Mouse (Mus musculus): Measurements from ENCODE around the gene Itgb5. TPM values are rescaled to one million over a fixed set of nuclear protein-coding genes. Genes with fewer than 3 reads are reported as not detected.

Itgb5 gene
- total and polyA plus RNA-seq, 3 experiments = 0.27 to 0.58 TPM; not detected in 1

DNA sequence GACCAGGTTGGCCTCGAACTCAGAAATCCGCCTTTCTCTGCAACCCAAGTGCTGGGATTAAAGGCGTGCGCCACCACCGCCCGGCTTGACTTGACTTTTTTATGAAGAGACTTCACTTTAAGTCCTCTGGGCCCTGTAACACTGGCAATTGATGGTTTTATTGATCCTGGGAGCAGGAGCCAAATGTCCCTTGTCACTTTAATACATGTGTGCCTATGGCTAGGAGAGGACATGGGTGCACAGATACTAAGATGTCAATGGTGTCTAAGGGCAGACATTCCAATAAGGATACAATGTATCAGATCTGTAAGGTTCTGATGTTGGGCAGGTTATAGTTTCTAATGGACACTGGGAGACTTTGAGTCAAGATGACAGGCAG lies 105.9 kb downstream of the Itgb5 start:
- H3K9ac ChIP-seq (ENCODE audit: control insufficient read depth, low read depth, low read length, poor library complexity, severe bottlenecking) = no peak overlapping the region
- peaks cover 0 to 4% of the 10 kb centered on the region in 2 experiments; a peak in 2 of 4 replicates for H3K36me3 ChIP-seq (ENCODE audit: control insufficient read depth in 1 of 2, insufficient read depth in 2 of 2, low read length in 2 of 2)
- H3K27me3 ChIP-seq (ENCODE audit: control insufficient read depth in 1 of 2, insufficient read depth in 2 of 2, low read length in 2 of 2) = no peaks in the 10 kb centered on the region
- peaks cover 0 to 20% of the 10 kb centered on the region in 2 experiments; a peak in 2 of 4 replicates for H3K4me1 ChIP-seq (ENCODE audit: control insufficient read depth in 1 of 2, insufficient read depth in 2 of 2, low read length in 2 of 2)
- no peaks in the 10 kb centered on the region for H3K79me2 ChIP-seq (ENCODE audit: control insufficient read depth, insufficient read depth, low read length, poor library complexity)
- H3K27ac ChIP-seq (ENCODE audit: control insufficient read depth, low read depth, low read length) = no peak overlapping the region
- no peak for DNase-seq (ENCODE audit: low read depth, low spot score)
- TF ChIP-seq ZC3H11A (IDR thresholded peaks at IDR 0.05; ENCODE audit: low read depth, low read length) (no peak), MYC (IDR thresholded peaks at IDR 0.05; ENCODE audit: low read depth, low read length) (no peak), ELF1 (IDR thresholded peaks at IDR 0.05; ENCODE audit: low read depth, low read length) (no peak), E2F4 (IDR thresholded peaks at IDR 0.05; ENCODE audit: borderline replicate concordance, low read depth, low read length) (no peak), CHD2 (IDR thresholded peaks at IDR 0.05; ENCODE audit: low read length) (no peak), ZNF384 (IDR thresholded peaks at IDR 0.05; ENCODE audit: low read depth, low read length) (no peak), MEF2A (IDR thresholded peaks at IDR 0.05; ENCODE audit: extremely low read depth, insufficient replicate concordance, low read depth, low read length, poor library complexity, severe bottlenecking) (no peak)
- no peak overlapping the region for H3K4me3 ChIP-seq (ENCODE audit: control insufficient read depth in 1 of 2, insufficient read depth in 1 of 2, low read depth in 2 of 2, low read length in 2 of 2)
- no peaks in the 10 kb centered on the region for H3K9me3 ChIP-seq (replicated peaks; ENCODE audit: insufficient read depth, low read length)

- Histone ChIP-seq H3K4me3 (ENCODE audit: control insufficient read depth in 1 of 2, insufficient read depth in 1 of 2, low read depth in 2 of 2, low read length in 2 of 2) (no peak overlapping the region), H3K79me2 (ENCODE audit: control insufficient read depth, insufficient read depth, low read length, poor library complexity) (no peaks in the 10 kb centered on the region)
These were observed 107.4 kb downstream of the Itgb5 start for GRCm38 (mm10) chr16:33936885-33937284.

GRCm38 (mm10) chr16:33937567-33937966 lies 108.1 kb downstream of the Itgb5 start:
- Histone ChIP-seq H3K4me3 (ENCODE audit: control insufficient read depth in 1 of 2, insufficient read depth in 1 of 2, low read depth in 2 of 2, low read length in 2 of 2) (no peak overlapping the region), H3K4me1 (ENCODE audit: control insufficient read depth in 1 of 2, insufficient read depth in 2 of 2, low read length in 2 of 2) (peaks cover 0 to 20% of the 10 kb centered on the region in 2 experiments; a peak in 2 of 4 replicates), H3K9me3 (replicated peaks; ENCODE audit: insufficient read depth, low read length) (no peaks in the 10 kb centered on the region), H3K27me3 (ENCODE audit: control insufficient read depth in 1 of 2, insufficient read depth in 2 of 2, low read length in 2 of 2) (peaks cover 0 to 2% of the 10 kb centered on the region in 2 experiments; a peak in 1 of 4 replicates), H3K27ac (ENCODE audit: control insufficient read depth, low read depth, low read length) (no peak overlapping the region), H3K9ac (ENCODE audit: control insufficient read depth, low read depth, low read length, poor library complexity, severe bottlenecking) (no peak overlapping the region), H3K79me2 (ENCODE audit: control insufficient read depth, insufficient read depth, low read length, poor library complexity) (no peaks in the 10 kb centered on the region), H3K36me3 (ENCODE audit: control insufficient read depth in 1 of 2, insufficient read depth in 2 of 2, low read length in 2 of 2) (peaks cover 0 to 4% of the 10 kb centered on the region in 2 experiments; a peak in 2 of 4 replicates)
- DNase-seq (ENCODE audit: low read depth, low spot score) = no peak
- TF ChIP-seq GATA1 (IDR thresholded peaks at IDR 0.05; ENCODE audit: low read depth, low read length) = 0 out of 2 replicates have a peak, but pooled peaks have one; percentile 5
- no peak for TF ChIP-seq CHD2 (IDR thresholded peaks at IDR 0.05; ENCODE audit: low read length)

More at GRCm38 (mm10) chr16:33936885-33937284, 107.4 kb downstream of the Itgb5 start:
- DNase-seq (ENCODE audit: low read depth, low spot score) = peak; percentile 68
- peaks cover 0 to 2% of the 10 kb centered on the region in 2 experiments; a peak in 1 of 4 replicates for H3K27me3 ChIP-seq (ENCODE audit: control insufficient read depth in 1 of 2, insufficient read depth in 2 of 2, low read length in 2 of 2)
- no peak overlapping the region for H3K9ac ChIP-seq (ENCODE audit: control insufficient read depth, low read depth, low read length, poor library complexity, severe bottlenecking)
- no peak for TF ChIP-seq UBTF (IDR thresholded peaks at IDR 0.05; ENCODE audit: borderline replicate concordance, insufficient read depth, low read depth, low read length)
- no peak for TF ChIP-seq BHLHE40 (IDR thresholded peaks at IDR 0.05; ENCODE audit: borderline replicate concordance, low read depth, low read length)
- TF ChIP-seq MEF2A (IDR thresholded peaks at IDR 0.05; ENCODE audit: extremely low read depth, insufficient replicate concordance, low read depth, low read length, poor library complexity, severe bottlenecking) = no peak
- no peak for TF ChIP-seq GATA1 (IDR thresholded peaks at IDR 0.05; ENCODE audit: low read depth, low read length)
- TF ChIP-seq KAT2A (conservative IDR thresholded peaks at IDR 0.05; ENCODE audit: low read depth, low read length) = no peak
- no peak for TF ChIP-seq ZC3H11A (IDR thresholded peaks at IDR 0.05; ENCODE audit: low read depth, low read length)
- no peak for TF ChIP-seq SMC3 (IDR thresholded peaks at IDR 0.05; ENCODE audit: low read depth, low read length)
- no peak for TF ChIP-seq USF1 (IDR thresholded peaks at IDR 0.05; ENCODE audit: low read depth, low read length)
- TF ChIP-seq ETS1 (IDR thresholded peaks at IDR 0.05; ENCODE audit: low read depth, low read length) = no peak
- TF ChIP-seq CHD2 (IDR thresholded peaks at IDR 0.05; ENCODE audit: low read length) = no peak
- no peak for TF ChIP-seq EP300 (IDR thresholded peaks at IDR 0.05; ENCODE audit: low read depth in 1 of 2, low read length in 2 of 2)
- TF ChIP-seq POLR2AphosphoS5 (IDR thresholded peaks at IDR 0.05; ENCODE audit: borderline replicate concordance, low read depth, low read length) = no peak
- TF ChIP-seq HCFC1 (IDR thresholded peaks at IDR 0.05; ENCODE audit: low read depth, low read length) = no peak
- TF ChIP-seq TAL1 (IDR thresholded peaks at IDR 0.05; ENCODE audit: low read length) = no peak
- H3K36me3 ChIP-seq (ENCODE audit: control insufficient read depth in 1 of 2, insufficient read depth in 2 of 2, low read length in 2 of 2) = peaks cover 0 to 4% of the 10 kb centered on the region in 2 experiments; a peak in 2 of 4 replicates
- H3K4me1 ChIP-seq (ENCODE audit: control insufficient read depth in 1 of 2, insufficient read depth in 2 of 2, low read length in 2 of 2) = peaks cover 0 to 20% of the 10 kb centered on the region in 2 experiments; a peak in 2 of 4 replicates
- H3K9me3 ChIP-seq (replicated peaks; ENCODE audit: insufficient read depth, low read length) = no peaks in the 10 kb centered on the region
- H3K27ac ChIP-seq (ENCODE audit: control insufficient read depth, low read depth, low read length) = no peak overlapping the region
